Mouse (Mus musculus): ENCODE results near the gene Gpr157. TPM values are rescaled to one million over a fixed set of nuclear protein-coding genes. Genes with fewer than 3 reads are reported as not detected.
"Not testable (repeated sequence)": the region's sequence is repeated elsewhere in the genome, so short reads cannot be mapped to it uniquely, and the experiment has no call there.

Gpr157 gene
- 0.24 and 0.68 TPM in 2 replicates for polyA plus RNA-seq (2014; fragmentation: Nextera tagmentation; extraction: Ambion mirVana)

DNA sequence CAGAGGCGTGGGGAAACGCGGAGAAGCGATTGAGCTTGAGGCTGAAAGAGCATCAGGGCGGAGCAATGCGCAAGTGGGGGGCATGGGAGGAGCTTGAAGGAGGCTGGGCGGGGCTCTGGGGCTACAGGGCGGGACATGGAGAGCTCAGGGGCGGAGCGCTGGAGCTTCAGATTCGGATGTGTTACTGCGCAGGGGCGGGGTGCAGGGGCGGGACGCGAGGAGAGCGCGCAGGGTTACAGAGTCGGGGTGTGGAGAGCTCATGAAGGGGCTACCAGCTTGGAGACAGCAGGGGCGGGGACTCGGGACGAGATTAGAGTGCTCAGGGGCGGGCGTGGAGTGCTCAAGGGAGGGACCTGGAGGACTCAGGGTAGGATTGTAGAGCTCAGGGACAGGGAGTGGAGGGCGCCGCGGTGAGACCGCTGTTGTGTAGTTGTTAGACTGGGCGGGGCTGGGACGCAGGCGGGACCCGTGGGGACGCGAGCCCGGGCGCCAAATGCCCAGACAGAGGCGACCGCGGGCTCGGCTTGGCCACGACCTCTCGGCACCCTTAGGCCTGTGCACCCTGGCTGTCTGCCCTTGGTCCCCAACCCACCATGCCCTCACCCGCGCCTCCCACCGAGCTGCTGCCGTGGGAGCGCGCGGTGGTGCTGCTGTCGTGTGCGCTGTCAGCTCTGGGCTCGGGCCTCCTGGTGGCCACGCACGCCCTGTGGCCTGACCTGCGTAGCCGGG, at the start of gene Gpr157:
Gene Gpr157, plus strand, starts transcription at position 205 of the 729 bp plus-strand sequence.
- peak; percentile 92 for ATAC-seq (ENCODE audit: low FRiP score)
- H3K27ac ChIP-seq (ENCODE audit: low read depth, low read length), result 0 out of 2 replicates have a peak within 1 kb of the TSS, but pooled peaks have one; percentile 3

DNA sequence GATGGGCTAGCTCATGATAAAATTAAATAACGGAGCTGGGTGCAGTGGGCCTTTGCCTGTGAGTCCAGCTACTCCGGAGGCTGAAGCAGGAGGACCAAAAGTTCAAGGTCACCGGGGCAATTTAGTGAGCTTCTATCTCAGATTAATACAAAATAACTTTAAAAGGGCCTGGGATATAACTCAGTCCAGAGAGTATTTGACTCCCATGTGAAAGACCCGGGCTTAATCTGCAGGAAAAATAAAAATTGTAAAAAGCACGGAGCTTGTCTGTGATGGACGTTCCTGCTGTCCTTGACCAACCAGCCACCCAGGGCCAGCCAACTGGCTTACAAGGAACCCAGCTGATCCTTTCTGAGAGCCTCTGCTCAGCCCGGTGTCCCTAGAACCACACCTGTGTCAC, 48.6 kb upstream of the Gpr157 start:
- Histone ChIP-seq H3K4me3 (ENCODE audit: low read depth, low read length) (no peak overlapping the region), H3K27ac (ENCODE audit: low read depth, low read length) (no peak overlapping the region), H3K36me3 (ENCODE audit: control insufficient read depth, insufficient read depth, low read length) (no peaks in the 10 kb centered on the region), H3K4me2 (replicated peaks; ENCODE audit: low read depth, low read length) (no peak overlapping the region), H3K27me3 (ENCODE audit: control insufficient read depth, insufficient read depth, low read length) (peaks cover 17% of the 10 kb centered on the region), H3K9me3 (ENCODE audit: control insufficient read depth, low read length) (no peaks in the 10 kb centered on the region), H3K9ac (ENCODE audit: low read depth, low read length) (no peak overlapping the region), H3K4me1 (replicated peaks; ENCODE audit: control insufficient read depth, insufficient read depth, low read length) (peaks cover 1% of the 10 kb centered on the region)
- DNase-seq (ENCODE audit: low spot score) (no peak), ATAC-seq (ENCODE audit: low FRiP score) (no peak)
- 93% methylated on average over 7 of the region's 7 CpGs for WGBS

More for the DNA sequence above, at the start of gene Gpr157:
- DNase-seq (ENCODE audit: low spot score), result peak; percentile 95
- 0 out of 2 replicates have a peak, but pooled peaks cover 8% of the 10 kb centered on the region for H3K27me3 ChIP-seq (ENCODE audit: control insufficient read depth, insufficient read depth, low read length)
- peak within 1 kb of the TSS; percentile 53 for H3K9ac ChIP-seq (ENCODE audit: low read depth, low read length)
- no peaks in the 10 kb centered on the region for H3K36me3 ChIP-seq (ENCODE audit: control insufficient read depth, insufficient read depth, low read length)
- under 1% methylated on average over 54 of the region's 56 CpGs for WGBS
- peak within 1 kb of the TSS; percentile 54 for H3K4me3 ChIP-seq (ENCODE audit: low read depth, low read length)
- H3K9me3 ChIP-seq (ENCODE audit: control insufficient read depth, low read length), result no peaks in the 10 kb centered on the region
- peak within 1 kb of the TSS; percentile 97 for H3K4me2 ChIP-seq (replicated peaks; ENCODE audit: low read depth, low read length)
- no peaks in the 10 kb centered on the region; the same call in none of the 2 replicates for H3K4me1 ChIP-seq (replicated peaks; ENCODE audit: control insufficient read depth, insufficient read depth, low read length)

DNA sequence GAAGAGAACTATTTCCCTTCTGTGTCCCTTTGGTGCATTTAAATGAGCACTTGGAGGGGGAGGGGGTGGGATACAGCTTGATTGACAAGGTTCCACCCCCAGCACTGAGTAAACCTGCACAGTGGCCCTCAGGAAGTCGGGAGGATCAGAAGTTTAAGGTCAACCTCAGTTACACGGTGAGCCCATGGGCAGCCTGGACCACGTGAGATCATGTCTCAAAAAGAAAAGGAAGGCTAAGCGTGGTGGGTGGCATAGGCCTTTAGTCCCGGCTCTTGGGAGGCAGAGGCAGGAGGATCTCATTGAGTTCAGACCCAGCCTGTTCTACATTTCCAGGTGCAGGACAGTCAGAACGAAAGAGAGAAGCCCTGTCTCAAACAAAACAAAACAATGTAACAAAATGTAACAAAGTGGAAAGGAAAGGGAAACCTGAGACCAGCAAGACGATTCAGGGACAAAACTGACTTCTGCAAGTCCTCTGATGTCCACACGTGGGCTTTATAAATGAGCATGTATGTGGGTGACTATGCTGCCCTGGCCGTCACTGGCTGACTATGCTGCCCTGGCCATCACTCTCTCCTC, 47.1 kb upstream of the Gpr157 start:
- no peak overlapping the region for H3K4me2 ChIP-seq (replicated peaks; ENCODE audit: low read depth, low read length)
- WGBS, result 81% methylated on average over 9 of the region's 9 CpGs
- no peak overlapping the region for H3K27ac ChIP-seq (ENCODE audit: low read depth, low read length)
- H3K36me3 ChIP-seq (ENCODE audit: control insufficient read depth, insufficient read depth, low read length), result no peaks in the 10 kb centered on the region
- H3K9ac ChIP-seq (ENCODE audit: low read depth, low read length), result no peak overlapping the region
- no peak overlapping the region for H3K4me3 ChIP-seq (ENCODE audit: low read depth, low read length)
- no peak for ATAC-seq (ENCODE audit: low FRiP score)
- peaks cover 3% of the 10 kb centered on the region for H3K27me3 ChIP-seq (ENCODE audit: control insufficient read depth, insufficient read depth, low read length)
- H3K4me1 ChIP-seq (replicated peaks; ENCODE audit: control insufficient read depth, insufficient read depth, low read length), result no peaks in the 10 kb centered on the region
- DNase-seq (ENCODE audit: low spot score), result no peak
- no peaks in the 10 kb centered on the region for H3K9me3 ChIP-seq (ENCODE audit: control insufficient read depth, low read length)

DNA sequence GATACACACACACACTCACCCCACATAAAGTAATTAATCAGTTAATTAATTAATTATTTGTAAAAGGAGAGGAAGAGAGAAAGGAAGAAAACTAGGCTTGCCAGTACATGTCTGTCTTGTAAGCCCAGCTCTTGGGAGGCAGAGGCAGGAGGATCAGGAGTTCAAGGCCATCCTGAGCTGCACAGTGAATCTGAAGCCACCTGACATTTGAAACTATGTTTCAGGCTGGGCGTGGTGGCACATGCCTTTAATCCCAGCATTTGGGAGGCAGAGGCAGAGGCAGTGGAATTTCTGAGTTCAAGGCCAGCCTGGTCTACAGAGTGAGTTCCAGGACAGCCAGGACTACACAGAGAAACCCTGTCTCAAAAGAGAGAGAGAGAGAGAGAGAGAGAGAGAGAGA, 46.3 kb upstream of the Gpr157 start:
- not testable (repeated sequence) for H3K9ac ChIP-seq (ENCODE audit: low read depth, low read length); H3K9me3 ChIP-seq (ENCODE audit: control insufficient read depth, low read length); DNase-seq (ENCODE audit: low spot score); H3K27me3 ChIP-seq (ENCODE audit: control insufficient read depth, insufficient read depth, low read length); H3K4me1 ChIP-seq (replicated peaks; ENCODE audit: control insufficient read depth, insufficient read depth, low read length); H3K27ac ChIP-seq (ENCODE audit: low read depth, low read length); H3K4me3 ChIP-seq (ENCODE audit: low read depth, low read length); H3K36me3 ChIP-seq (ENCODE audit: control insufficient read depth, insufficient read depth, low read length); ATAC-seq (ENCODE audit: low FRiP score); H3K4me2 ChIP-seq (replicated peaks; ENCODE audit: low read depth, low read length)
- 58% methylated on average over 1 of the region's 1 CpGs for WGBS

DNA sequence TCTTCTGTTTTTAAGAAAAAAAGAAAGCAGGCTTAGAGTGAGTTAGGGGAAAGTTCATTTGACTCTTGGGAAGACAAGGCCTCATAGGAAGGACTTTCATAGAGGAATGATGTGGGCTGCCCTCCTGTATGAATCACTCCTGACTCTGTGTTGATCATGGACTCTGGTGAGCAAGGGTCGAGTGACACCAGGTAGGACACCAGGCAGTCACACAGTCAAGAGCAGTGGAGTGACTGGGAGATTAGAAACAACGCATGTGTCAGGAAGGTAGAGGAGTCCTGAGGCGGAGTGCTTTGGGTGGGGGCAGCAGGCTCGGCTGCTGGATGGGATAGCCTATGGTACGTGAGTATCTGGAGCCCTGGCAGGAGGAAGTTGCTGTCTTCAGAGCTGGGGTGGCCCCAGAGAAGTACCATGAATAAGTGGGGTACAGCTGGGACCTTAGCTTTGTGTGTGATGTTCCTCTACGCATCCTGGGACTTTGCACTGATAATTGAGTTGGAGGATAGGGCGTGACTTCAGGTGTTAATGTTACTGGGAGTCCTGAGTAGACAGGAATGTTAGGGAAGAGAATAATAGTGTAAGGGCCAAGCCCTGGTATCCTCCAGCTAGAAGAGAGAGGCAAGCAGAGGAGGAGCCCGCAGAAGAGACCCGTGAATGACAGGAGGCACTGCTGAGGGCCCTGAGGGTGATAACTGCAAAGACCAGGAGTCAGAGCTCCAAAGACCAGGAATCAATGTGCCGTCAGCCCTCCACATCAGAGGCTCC, 45.6 kb upstream of the Gpr157 start:
- Histone ChIP-seq H3K27ac (ENCODE audit: low read depth, low read length) (no peak overlapping the region), H3K9ac (ENCODE audit: low read depth, low read length) (no peak overlapping the region), H3K4me1 (replicated peaks; ENCODE audit: control insufficient read depth, insufficient read depth, low read length) (no peaks in the 10 kb centered on the region), H3K27me3 (ENCODE audit: control insufficient read depth, insufficient read depth, low read length) (0 out of 2 replicates have a peak, but pooled peaks cover 2% of the 10 kb centered on the region), H3K4me2 (replicated peaks; ENCODE audit: low read depth, low read length) (no peak overlapping the region), H3K36me3 (ENCODE audit: control insufficient read depth, insufficient read depth, low read length) (no peaks in the 10 kb centered on the region), H3K9me3 (ENCODE audit: control insufficient read depth, low read length) (no peaks in the 10 kb centered on the region), H3K4me3 (ENCODE audit: low read depth, low read length) (no peak overlapping the region)
- ATAC-seq (ENCODE audit: low FRiP score) (no peak), DNase-seq (ENCODE audit: low spot score) (no peak)
- 79% methylated on average over 10 of the region's 10 CpGs for WGBS

DNA sequence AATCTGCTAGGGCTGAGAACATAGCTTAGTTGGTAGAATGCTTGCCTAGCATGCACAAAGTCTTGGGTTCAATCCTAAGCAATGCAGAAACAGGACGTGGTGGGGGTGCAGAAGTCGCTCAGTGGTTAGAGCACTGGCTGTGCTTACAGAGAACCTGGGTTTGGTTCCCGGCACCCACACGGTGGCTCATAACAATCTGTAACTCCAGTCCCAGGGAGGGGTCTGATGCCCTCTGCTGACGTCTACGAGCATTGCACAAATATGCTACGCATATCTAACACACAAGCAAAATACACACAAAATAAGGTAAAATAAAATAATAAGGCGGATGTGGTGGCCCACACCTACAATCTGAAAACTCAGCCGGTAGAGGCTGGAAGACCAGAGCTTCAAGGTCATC, 43.6 kb upstream of the Gpr157 start:
- Histone ChIP-seq H3K9me3 (ENCODE audit: control insufficient read depth, low read length) (no peaks in the 10 kb centered on the region), H3K4me2 (replicated peaks; ENCODE audit: low read depth, low read length) (no peak overlapping the region), H3K9ac (ENCODE audit: low read depth, low read length) (no peak overlapping the region), H3K4me1 (replicated peaks; ENCODE audit: control insufficient read depth, insufficient read depth, low read length) (peaks cover 7% of the 10 kb centered on the region), H3K36me3 (ENCODE audit: control insufficient read depth, insufficient read depth, low read length) (no peaks in the 10 kb centered on the region), H3K27me3 (ENCODE audit: control insufficient read depth, insufficient read depth, low read length) (peaks cover 15% of the 10 kb centered on the region), H3K27ac (ENCODE audit: low read depth, low read length) (no peak overlapping the region), H3K4me3 (ENCODE audit: low read depth, low read length) (no peak overlapping the region)
- no peak for ATAC-seq (ENCODE audit: low FRiP score)
- no peak for DNase-seq (ENCODE audit: low spot score)
- WGBS, result 94% methylated on average over 9 of the region's 9 CpGs

DNA sequence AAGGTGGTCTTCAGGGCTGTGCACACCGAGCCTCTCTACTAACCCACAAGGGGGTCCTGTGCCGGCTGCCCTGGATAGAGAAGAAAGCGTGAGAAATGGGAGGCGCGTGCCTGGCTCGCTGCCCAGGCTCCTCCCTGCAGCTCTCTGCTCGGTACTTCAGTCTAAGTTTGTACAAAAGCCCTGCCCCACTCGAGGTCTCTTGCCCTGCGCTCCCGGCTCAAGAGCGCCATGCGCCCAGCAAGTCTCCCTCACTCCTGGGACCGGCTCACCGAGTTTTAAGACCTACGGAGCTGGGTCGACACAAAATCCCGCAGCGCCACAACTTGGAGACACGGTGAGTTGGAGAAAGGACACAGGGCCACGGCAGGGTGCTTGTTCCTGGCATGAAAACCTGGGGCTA, 39.1 kb upstream of the Gpr157 start:
- peak overlapping the region; percentile 85 for H3K4me2 ChIP-seq (replicated peaks; ENCODE audit: low read depth, low read length)
- H3K4me1 ChIP-seq (replicated peaks; ENCODE audit: control insufficient read depth, insufficient read depth, low read length), result peaks cover 12% of the 10 kb centered on the region
- 2% methylated on average over 20 of the region's 20 CpGs for WGBS
- DNase-seq (ENCODE audit: low spot score), result no peak
- H3K27me3 ChIP-seq (ENCODE audit: control insufficient read depth, insufficient read depth, low read length), result peaks cover 30% of the 10 kb centered on the region
- H3K9me3 ChIP-seq (ENCODE audit: control insufficient read depth, low read length), result no peaks in the 10 kb centered on the region
- H3K9ac ChIP-seq (ENCODE audit: low read depth, low read length), result peak overlapping the region; percentile 42; the same call in 1 of the 2 replicates
- no peak overlapping the region for H3K27ac ChIP-seq (ENCODE audit: low read depth, low read length)
- ATAC-seq (ENCODE audit: low FRiP score), result no peak; the same call in 1 of the 2 replicates
- peak overlapping the region; percentile 44 for H3K4me3 ChIP-seq (ENCODE audit: low read depth, low read length)
- H3K36me3 ChIP-seq (ENCODE audit: control insufficient read depth, insufficient read depth, low read length), result no peaks in the 10 kb centered on the region

DNA sequence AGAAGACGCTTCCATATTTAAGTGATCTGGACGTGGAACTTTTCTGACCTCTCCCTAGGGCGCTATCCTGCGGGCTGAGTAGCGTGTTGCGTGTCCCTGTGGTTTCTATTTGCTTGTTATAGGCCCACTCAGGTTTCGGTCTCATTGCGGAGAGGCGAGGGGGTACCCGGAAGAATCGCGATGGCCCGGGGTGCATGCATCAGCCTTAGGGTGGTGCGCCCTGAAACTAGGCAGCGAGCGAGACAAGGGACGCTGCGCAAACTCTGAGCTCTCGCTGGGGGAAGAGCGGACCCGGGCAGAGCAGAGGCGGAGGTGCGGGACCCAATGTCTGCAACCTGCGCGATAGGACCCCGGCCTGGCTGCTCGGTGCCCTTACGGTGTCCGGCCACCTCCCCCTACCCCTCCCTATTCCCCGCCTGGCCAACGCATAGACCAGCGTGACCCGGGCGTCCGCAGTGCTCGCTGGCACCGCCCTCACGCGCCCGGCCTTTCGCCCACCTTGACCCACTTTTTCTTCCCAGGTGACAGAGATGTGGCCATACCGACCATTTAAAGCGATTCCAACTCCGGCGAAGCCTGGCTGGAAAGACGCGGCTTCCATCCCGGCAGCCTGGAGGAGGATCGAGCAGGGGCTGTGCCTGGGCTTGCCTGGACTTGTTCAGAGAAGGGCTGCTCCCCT, 38.5 kb upstream of the Gpr157 start:
- Histone ChIP-seq H3K27ac (ENCODE audit: low read depth, low read length) (no peak overlapping the region), H3K4me2 (replicated peaks; ENCODE audit: low read depth, low read length) (peak overlapping the region; percentile 85), H3K4me3 (ENCODE audit: low read depth, low read length) (peak overlapping the region; percentile 44), H3K4me1 (replicated peaks; ENCODE audit: control insufficient read depth, insufficient read depth, low read length) (peaks cover 12% of the 10 kb centered on the region), H3K27me3 (ENCODE audit: control insufficient read depth, insufficient read depth, low read length) (peaks cover 30% of the 10 kb centered on the region), H3K9me3 (ENCODE audit: control insufficient read depth, low read length) (no peaks in the 10 kb centered on the region), H3K36me3 (ENCODE audit: control insufficient read depth, insufficient read depth, low read length) (no peaks in the 10 kb centered on the region), H3K9ac (ENCODE audit: low read depth, low read length) (peak overlapping the region; percentile 42)
- DNase-seq (ENCODE audit: low spot score) (peak; percentile 65), ATAC-seq (ENCODE audit: low FRiP score) (0 out of 2 replicates have a peak, but pooled peaks have one; percentile 25)
- WGBS, result under 1% methylated on average over 49 of the region's 49 CpGs

Data from hindbrain, embryonic 11.5 days (tissue).